Mouse (Mus musculus) adrenal gland, adult 8-10 months (tissue): Measurements from ENCODE around the gene Fxyd7. TPM values are rescaled to one million over a fixed set of nuclear protein-coding genes. Genes with fewer than 3 reads are reported as not detected.

Experiments used
- DNase-seq: peaks from one replicate; pipeline ENCODE4 v3.0.0; 2022
- total RNA-seq, 4 experiments: library from RNA; stranded (reverse); gene quantifications; 2 replicates each; pipeline ENCODE4 v1.2.4; 2022

Fxyd7 gene
- total RNA-seq = 1 to 10 TPM; 2.0 to 4.1 (median 2.3) TPM

- DNase-seq = no peak
These were observed at the start of gene Fxyd7 for GRCm38 (mm10) chr7:31051321-31052021. Gene Fxyd7 (minus strand): TSS chr7:31051467.

GRCm38 (mm10) chr7:31100786-31101185 is 49.5 kb upstream of the Fxyd7 start:
- peak; percentile 82 for DNase-seq

GRCm38 (mm10) chr7:31099612-31099982 is 48.3 kb upstream of the Fxyd7 start:
- DNase-seq = no peak

GRCm38 (mm10) chr7:31098697-31099611 is 47.7 kb upstream of the Fxyd7 start:
- DNase-seq = peak; percentile 72

GRCm38 (mm10) chr7:31097583-31098248 is 46.4 kb upstream of the Fxyd7 start:
- peak; percentile 83 for DNase-seq

- DNase-seq = no peak
These were observed 45.8 kb upstream of the Fxyd7 start for GRCm38 (mm10) chr7:31096892-31097564.

GRCm38 (mm10) chr7:31094774-31095501 is 43.7 kb upstream of the Fxyd7 start:
- DNase-seq = no peak

- DNase-seq = no peak
These were observed 38.5 kb upstream of the Fxyd7 start for GRCm38 (mm10) chr7:31089721-31090120.

- DNase-seq = no peak
These were observed 36.9 kb upstream of the Fxyd7 start for GRCm38 (mm10) chr7:31088206-31088605.

- DNase-seq = no peak
These were observed 36.0 kb upstream of the Fxyd7 start for GRCm38 (mm10) chr7:31087262-31087661.

- no peak for DNase-seq
These were observed 35.0 kb upstream of the Fxyd7 start for GRCm38 (mm10) chr7:31086175-31086755.

GRCm38 (mm10) chr7:31085171-31085570 is 33.9 kb upstream of the Fxyd7 start:
- DNase-seq = no peak

- DNase-seq = no peak
These were observed 32.9 kb upstream of the Fxyd7 start for GRCm38 (mm10) chr7:31084140-31084539.

- DNase-seq = peak; percentile 39
These were observed 31.7 kb upstream of the Fxyd7 start for GRCm38 (mm10) chr7:31082831-31083588.

GRCm38 (mm10) chr7:31082106-31082505 is 30.8 kb upstream of the Fxyd7 start:
- no peak for DNase-seq

- DNase-seq = no peak
These were observed 29.8 kb upstream of the Fxyd7 start for GRCm38 (mm10) chr7:31081106-31081505.

GRCm38 (mm10) chr7:31080611-31081010 is 29.3 kb upstream of the Fxyd7 start:
- DNase-seq = no peak

GRCm38 (mm10) chr7:31079670-31080069 is 28.4 kb upstream of the Fxyd7 start:
- DNase-seq = no peak

GRCm38 (mm10) chr7:31077885-31078445 is 26.7 kb upstream of the Fxyd7 start:
- DNase-seq = no peak

- no peak for DNase-seq
These were observed 26.2 kb upstream of the Fxyd7 start for GRCm38 (mm10) chr7:31077470-31077869.
